Mouse (Mus musculus) hindbrain, postnatal 0 days (tissue): ENCODE results near the gene Rela. TPM values are rescaled to one million over a fixed set of nuclear protein-coding genes. Genes with fewer than 3 reads are reported as not detected.

Experiments used
- ATAC-seq: fragments of 200-750 bp; cut with Nextera tagmentation; 2 replicates; pipeline ENCODE4 v1.8.0; 2017; ENCODE audit warnings: mild to moderate bottlenecking, moderate TSS enrichment, moderate library complexity
- DNase-seq: peaks from one replicate; pipeline ENCODE4 v3.0.0-alpha.2; 2015; ENCODE audit warnings: low spot score
- H3K27ac ChIP-seq: fragments of 300-500 bp; sonication (generic); 2 replicates; pipeline ENCODE4 v1.5.1; 2014; ENCODE audit warnings: mild to moderate bottlenecking
- H3K27me3 ChIP-seq: fragments of 300-500 bp; sonication (generic); 2 replicates; pipeline ENCODE4 v1.6.1; 2014; ENCODE audit warnings: low read length, mixed read lengths; ENCODE audit not compliant: insufficient read depth
- H3K36me3 ChIP-seq: fragments of 300-500 bp; sonication (generic); 2 replicates; pipeline ENCODE4 v1.6.1; 2014; ENCODE audit warnings: low read length, mixed read lengths; ENCODE audit not compliant: insufficient read depth
- H3K4me1 ChIP-seq: fragments of 300-500 bp; sonication (generic); 2 replicates; pipeline ENCODE4 v1.6.1; 2014; ENCODE audit warnings: antibody characterized with exemption, low read length, mixed read lengths; ENCODE audit not compliant: insufficient read depth
- H3K4me2 ChIP-seq: fragments of 300-500 bp; sonication (generic); 2 replicates; pipeline ENCODE4 v1.6.1; 2014; ENCODE audit warnings: low read depth, mild to moderate bottlenecking, low read length, moderate library complexity, mixed read lengths
- H3K4me3 ChIP-seq: fragments of 300-500 bp; sonication (generic); 2 replicates; pipeline ENCODE4 v1.5.1; 2014; ENCODE audit warnings: low read length
- H3K9ac ChIP-seq: fragments of 300-500 bp; sonication (generic); replicated peaks from 2 replicates; pipeline ENCODE4 v1.6.1; 2014; ENCODE audit warnings: mild to moderate bottlenecking, low read length, moderate library complexity, mixed read lengths
- H3K9me3 ChIP-seq: fragments of 300-500 bp; sonication (generic); 2 replicates; pipeline ENCODE4 v1.6.1; 2016; ENCODE audit warnings: low read length, mixed read lengths
- CTCF ChIP-seq: IDR thresholded peaks from 2 replicates; pipeline ENCODE4 v1.5.1; 2016; ENCODE audit warnings: antibody characterized with exemption, control low read depth, low read depth
- WGBS: fragments of 180-500 bp; shearing (Covaris S2); extraction: QIAGEN DNeasy Blood & Tissue Kit; methylation state at CpG from one replicate; pipeline ENCODE4 v1.1.7; 2014; 5-methylcytosine and 5-hydroxymethylcytosine counted together
- polyA plus RNA-seq: library from polyadenylated mRNA; unstranded; fragments of >200 nt; fragmentation: Nextera tagmentation; extraction: Ambion mirVana; gene quantifications from 2 replicates; pipeline ENCODE4 v1.2.1, GENCODE M21; 2015
- total RNA-seq: library from RNA; depleted of rRNA; stranded (reverse); fragments of >200 nt; gene quantifications from 2 replicates; pipeline ENCODE4 v1.2.3, GENCODE M21; 2014

Gene Rela
- total and polyA plus RNA-seq, 2 experiments from 2014 or later = 30.3 to 40.8 TPM

GRCm38 (mm10) chr19:5689088-5689428 is 51.8 kb downstream of the Rela start:
- Histone ChIP-seq H3K4me2 (peak overlapping the region; percentile 100), H3K27me3 (no peaks in the 10 kb centered on the region), H3K4me1 (peaks cover 28% of the 10 kb centered on the region), H3K27ac (peak overlapping the region; percentile 82), H3K9me3 (no peaks in the 10 kb centered on the region), H3K9ac (peak overlapping the region; percentile 83), H3K36me3 (peaks cover 21% of the 10 kb centered on the region), H3K4me3 (peak overlapping the region; percentile 89)
- no peak for TF ChIP-seq CTCF
- no peak for DNase-seq
- under 1% methylated on average over 7 of the region's 7 CpGs for WGBS
- no peak for ATAC-seq

- no peak for TF ChIP-seq CTCF
- Histone ChIP-seq H3K9me3 (no peaks in the 10 kb centered on the region), H3K4me3 (peak overlapping the region; percentile 89), H3K4me1 (peaks cover 28% of the 10 kb centered on the region), H3K36me3 (peaks cover 14% of the 10 kb centered on the region), H3K4me2 (peak overlapping the region; percentile 100), H3K27me3 (no peaks in the 10 kb centered on the region), H3K27ac (peak overlapping the region; percentile 82), H3K9ac (peak overlapping the region; percentile 83)
- peak; percentile 16; the same call in 1 of the 2 replicates for ATAC-seq
- peak; percentile 80 for DNase-seq
- WGBS = 10% methylated on average over 42 of the region's 42 CpGs
Observed at GRCm38 (mm10) chr19:5689565-5690342, 52.5 kb downstream of the Rela start.

GRCm38 (mm10) chr19:5690343-5690735 is 53.1 kb downstream of the Rela start:
- Histone ChIP-seq H3K9me3 (no peaks in the 10 kb centered on the region), H3K9ac (peak overlapping the region; percentile 83), H3K4me2 (peak overlapping the region; percentile 100), H3K4me3 (peak overlapping the region; percentile 89), H3K4me1 (peaks cover 28% of the 10 kb centered on the region), H3K27me3 (no peaks in the 10 kb centered on the region), H3K27ac (peak overlapping the region; percentile 82; the same call in 1 of the 2 replicates), H3K36me3 (peaks cover 13% of the 10 kb centered on the region)
- TF ChIP-seq CTCF = no peak
- ATAC-seq (no peak), DNase-seq (no peak)
- WGBS = 73% methylated on average over 15 of the region's 15 CpGs

- DNase-seq (no peak), ATAC-seq (no peak)
- no peaks in the 10 kb centered on the region for H3K9me3 ChIP-seq
- peaks cover 5% of the 10 kb centered on the region; the same call in 1 of the 2 replicates for H3K36me3 ChIP-seq
- peak overlapping the region; percentile 56 for H3K27ac ChIP-seq
- WGBS = 82% methylated on average over 5 of the region's 5 CpGs
- H3K9ac ChIP-seq = peak overlapping the region; percentile 49
- H3K27me3 ChIP-seq = no peaks in the 10 kb centered on the region
- H3K4me1 ChIP-seq = peaks cover 31% of the 10 kb centered on the region
- TF ChIP-seq CTCF = no peak
- 0 out of 2 replicates have a peak overlapping the region, but pooled peaks have one; percentile 89 for H3K4me3 ChIP-seq
- H3K4me2 ChIP-seq = peak overlapping the region; percentile 100
Observed at GRCm38 (mm10) chr19:5691601-5692000, 54.3 kb downstream of the Rela start.

GRCm38 (mm10) chr19:5692086-5692912 is 55.0 kb downstream of the Rela start:
- Histone ChIP-seq H3K4me1 (peaks cover 29% of the 10 kb centered on the region), H3K4me3 (no peak overlapping the region)
- TF ChIP-seq CTCF = no peak

GRCm38 (mm10) chr19:5692913-5693396 is 55.7 kb downstream of the Rela start:
- no peak for TF ChIP-seq CTCF
- no peaks in the 10 kb centered on the region for H3K9me3 ChIP-seq
- H3K4me3 ChIP-seq = no peak overlapping the region
- no peak for DNase-seq
- WGBS = 69% methylated on average over 10 of the region's 10 CpGs
- peak overlapping the region; percentile 100 for H3K4me2 ChIP-seq
- H3K36me3 ChIP-seq = peaks cover 11% of the 10 kb centered on the region
- H3K27me3 ChIP-seq = no peaks in the 10 kb centered on the region
- ATAC-seq = no peak
- peaks cover 24% of the 10 kb centered on the region for H3K4me1 ChIP-seq
- peak overlapping the region; percentile 56; the same call in 1 of the 2 replicates for H3K27ac ChIP-seq
- H3K9ac ChIP-seq = peak overlapping the region; percentile 49; the same call in 1 of the 2 replicates

More at GRCm38 (mm10) chr19:5692086-5692912, 55.0 kb downstream of the Rela start:
- H3K9me3 ChIP-seq = no peaks in the 10 kb centered on the region
- ATAC-seq (no peak), DNase-seq (no peak)
- no peaks in the 10 kb centered on the region for H3K27me3 ChIP-seq
- WGBS = 56% methylated on average over 10 of the region's 10 CpGs
- peaks cover 5% of the 10 kb centered on the region for H3K36me3 ChIP-seq
- peak overlapping the region; percentile 100 for H3K4me2 ChIP-seq
- peak overlapping the region; percentile 56 for H3K27ac ChIP-seq
- H3K9ac ChIP-seq = peak overlapping the region; percentile 49
